Mouse (Mus musculus): ENCODE measurements around the gene Ntf5. TPM values are rescaled to one million over a fixed set of nuclear protein-coding genes. Genes with fewer than 3 reads are reported as not detected.

Ntf5 gene
- polyA plus RNA-seq, 1 experiment from 2014 or later: 2.0 TPM

DNA sequence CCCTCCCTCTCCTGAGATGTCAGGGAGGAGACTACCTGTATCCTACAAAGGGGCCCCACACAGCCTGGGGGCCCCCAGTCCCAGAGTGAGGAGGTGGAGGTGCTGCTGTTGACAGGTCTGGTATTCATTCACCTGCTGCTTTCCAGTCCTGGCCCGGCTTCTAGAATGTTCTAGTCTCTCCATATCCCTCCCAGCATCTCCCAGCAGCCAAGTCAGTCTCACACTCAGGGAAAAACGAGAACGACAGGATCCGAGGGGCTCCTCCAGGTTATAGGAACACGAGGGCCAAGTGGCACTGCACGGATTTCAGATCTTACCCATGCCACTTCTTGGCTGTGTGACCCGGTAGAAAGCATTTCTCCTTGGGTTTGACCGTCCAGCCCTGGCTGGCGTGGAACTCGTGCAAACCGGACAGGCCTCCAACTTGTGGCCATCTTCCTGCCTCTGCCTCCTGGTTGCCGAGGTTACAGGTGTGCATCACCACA lies 1.3 kb downstream of the Ntf5 start:
- Histone ChIP-seq H3K27me3 (replicated peaks; ENCODE audit: control insufficient read depth, insufficient read depth, low read length) (peaks cover 66% of the 10 kb centered on the region), H3K9me3 (ENCODE audit: control insufficient read depth) (no peaks in the 10 kb centered on the region), H3K4me1 (replicated peaks; ENCODE audit: control insufficient read depth, insufficient read depth, low read length) (peaks cover 14% of the 10 kb centered on the region; the same call in 1 of the 2 replicates), H3K4me2 (replicated peaks; ENCODE audit: low read depth) (0 out of 2 replicates have a peak overlapping the region, but pooled peaks have one; percentile 52), H3K9ac (ENCODE audit: low read depth, low read length) (no peak overlapping the region), H3K4me3 (ENCODE audit: low read depth, low read length) (no peak overlapping the region), H3K27ac (ENCODE audit: low read depth, low read length) (no peak overlapping the region), H3K36me3 (ENCODE audit: control insufficient read depth, insufficient read depth) (no peaks in the 10 kb centered on the region)
- TF ChIP-seq CTCF (IDR thresholded peaks at IDR 0.05; ENCODE audit: low read depth): no peak
- no peak for ATAC-seq
- WGBS: 52% methylated on average over 12 of the region's 12 CpGs

DNA sequence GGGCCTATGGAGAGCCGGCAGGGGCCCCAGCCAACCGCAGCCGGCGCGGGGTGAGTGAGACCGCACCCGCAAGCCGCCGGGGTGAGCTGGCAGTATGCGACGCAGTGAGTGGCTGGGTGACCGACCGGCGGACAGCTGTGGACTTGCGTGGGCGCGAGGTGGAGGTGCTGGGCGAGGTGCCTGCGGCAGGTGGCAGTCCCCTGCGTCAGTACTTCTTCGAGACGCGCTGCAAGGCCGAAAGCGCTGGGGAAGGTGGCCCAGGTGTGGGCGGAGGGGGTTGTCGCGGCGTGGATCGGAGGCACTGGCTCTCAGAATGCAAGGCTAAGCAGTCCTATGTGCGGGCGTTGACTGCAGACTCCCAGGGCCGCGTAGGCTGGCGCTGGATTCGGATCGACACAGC lies 2.1 kb downstream of the Ntf5 start:
- H3K4me3 ChIP-seq (ENCODE audit: low read depth, low read length): peak overlapping the region; percentile 11; the same call in 1 of the 2 replicates
- TF ChIP-seq CTCF (IDR thresholded peaks at IDR 0.05; ENCODE audit: low read depth): no peak
- no peak overlapping the region for H3K9ac ChIP-seq (ENCODE audit: low read depth, low read length)
- WGBS: 25% methylated on average over 37 of the region's 37 CpGs
- H3K27ac ChIP-seq (ENCODE audit: low read depth, low read length): no peak overlapping the region
- no peak for ATAC-seq
- 0 out of 2 replicates have a peak, but pooled peaks cover under 1% of the 10 kb centered on the region for H3K36me3 ChIP-seq (ENCODE audit: control insufficient read depth, insufficient read depth)
- H3K4me1 ChIP-seq (replicated peaks; ENCODE audit: control insufficient read depth, insufficient read depth, low read length): peaks cover 14% of the 10 kb centered on the region; the same call in 1 of the 2 replicates
- peak overlapping the region; percentile 52 for H3K4me2 ChIP-seq (replicated peaks; ENCODE audit: low read depth)
- H3K9me3 ChIP-seq (ENCODE audit: control insufficient read depth): no peaks in the 10 kb centered on the region
- peaks cover 59% of the 10 kb centered on the region for H3K27me3 ChIP-seq (replicated peaks; ENCODE audit: control insufficient read depth, insufficient read depth, low read length)

DNA sequence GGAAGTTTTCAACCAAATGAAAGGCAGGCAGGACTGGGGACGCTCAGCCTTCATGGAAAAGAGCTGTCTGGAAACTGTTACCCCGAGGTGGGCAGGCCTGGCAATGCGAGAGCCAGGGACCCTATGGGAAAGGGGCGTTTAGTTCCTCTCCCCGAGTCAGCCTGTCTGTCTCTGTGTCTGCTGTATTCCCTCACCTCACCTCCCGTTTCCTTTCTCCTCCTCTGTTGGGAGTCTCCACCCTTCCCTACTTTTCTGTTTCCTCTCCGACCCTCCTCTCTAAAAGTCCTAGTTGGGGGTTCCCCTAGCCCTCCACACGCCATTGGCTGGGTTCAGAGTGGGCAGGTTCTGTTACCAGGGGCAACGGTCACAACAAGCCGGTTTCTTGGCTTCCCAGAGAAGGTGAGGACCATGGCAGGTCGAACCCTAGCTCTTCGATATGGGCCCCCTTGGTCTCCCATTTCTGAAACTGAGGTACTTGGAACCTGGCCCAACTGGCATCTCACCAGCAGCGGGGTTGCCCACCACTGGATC lies 4.5 kb downstream of the Ntf5 start:
- no peak for TF ChIP-seq CTCF (IDR thresholded peaks at IDR 0.05; ENCODE audit: low read depth)
- ATAC-seq: no peak
- Histone ChIP-seq H3K9ac (ENCODE audit: low read depth, low read length) (no peak overlapping the region), H3K4me2 (replicated peaks; ENCODE audit: low read depth) (no peak overlapping the region), H3K27ac (ENCODE audit: low read depth, low read length) (no peak overlapping the region), H3K9me3 (ENCODE audit: control insufficient read depth) (no peaks in the 10 kb centered on the region), H3K4me1 (replicated peaks; ENCODE audit: control insufficient read depth, insufficient read depth, low read length) (peaks cover 14% of the 10 kb centered on the region; the same call in 1 of the 2 replicates), H3K4me3 (ENCODE audit: low read depth, low read length) (no peak overlapping the region), H3K27me3 (replicated peaks; ENCODE audit: control insufficient read depth, insufficient read depth, low read length) (peaks cover 46% of the 10 kb centered on the region), H3K36me3 (ENCODE audit: control insufficient read depth, insufficient read depth) (peaks cover 23% of the 10 kb centered on the region)
- WGBS: 14% methylated on average over 13 of the region's 13 CpGs

GRCm38 (mm10) chr7:45419859-45420614 lies 6.5 kb downstream of the Ntf5 start:
- Histone ChIP-seq H3K4me1 (replicated peaks; ENCODE audit: control insufficient read depth, insufficient read depth, low read length) (0 out of 2 replicates have a peak, but pooled peaks cover 3% of the 10 kb centered on the region), H3K27ac (ENCODE audit: low read depth, low read length) (no peak overlapping the region), H3K36me3 (ENCODE audit: control insufficient read depth, insufficient read depth) (peaks cover 43% of the 10 kb centered on the region), H3K9me3 (ENCODE audit: control insufficient read depth) (no peaks in the 10 kb centered on the region), H3K4me3 (ENCODE audit: low read depth, low read length) (no peak overlapping the region), H3K4me2 (replicated peaks; ENCODE audit: low read depth) (no peak overlapping the region), H3K9ac (ENCODE audit: low read depth, low read length) (no peak overlapping the region), H3K27me3 (replicated peaks; ENCODE audit: control insufficient read depth, insufficient read depth, low read length) (peaks cover 27% of the 10 kb centered on the region)
- TF ChIP-seq CTCF (IDR thresholded peaks at IDR 0.05; ENCODE audit: low read depth): no peak
- ATAC-seq: no peak
- 10% methylated on average over 27 of the region's 27 CpGs for WGBS

GRCm38 (mm10) chr7:45420615-45420919 lies 7.1 kb downstream of the Ntf5 start, which contains the start of gene Lhb:
Gene Lhb (plus strand): TSS chr7:45420820.
- no peak for TF ChIP-seq CTCF (IDR thresholded peaks at IDR 0.05; ENCODE audit: low read depth)
- ATAC-seq: no peak
- Histone ChIP-seq H3K27ac (ENCODE audit: low read depth, low read length) (no peak within 1 kb of the TSS; the same call in 1 of the 2 replicates), H3K4me2 (replicated peaks; ENCODE audit: low read depth) (no peak within 1 kb of the TSS), H3K4me1 (replicated peaks; ENCODE audit: control insufficient read depth, insufficient read depth, low read length) (0 out of 2 replicates have a peak, but pooled peaks cover under 1% of the 10 kb centered on the region), H3K36me3 (ENCODE audit: control insufficient read depth, insufficient read depth) (peaks cover 49% of the 10 kb centered on the region), H3K9me3 (ENCODE audit: control insufficient read depth) (no peaks in the 10 kb centered on the region), H3K9ac (ENCODE audit: low read depth, low read length) (no peak within 1 kb of the TSS), H3K4me3 (ENCODE audit: low read depth, low read length) (no peak within 1 kb of the TSS), H3K27me3 (replicated peaks; ENCODE audit: control insufficient read depth, insufficient read depth, low read length) (peaks cover 22% of the 10 kb centered on the region)
- WGBS: 42% methylated on average over 6 of the region's 6 CpGs

DNA sequence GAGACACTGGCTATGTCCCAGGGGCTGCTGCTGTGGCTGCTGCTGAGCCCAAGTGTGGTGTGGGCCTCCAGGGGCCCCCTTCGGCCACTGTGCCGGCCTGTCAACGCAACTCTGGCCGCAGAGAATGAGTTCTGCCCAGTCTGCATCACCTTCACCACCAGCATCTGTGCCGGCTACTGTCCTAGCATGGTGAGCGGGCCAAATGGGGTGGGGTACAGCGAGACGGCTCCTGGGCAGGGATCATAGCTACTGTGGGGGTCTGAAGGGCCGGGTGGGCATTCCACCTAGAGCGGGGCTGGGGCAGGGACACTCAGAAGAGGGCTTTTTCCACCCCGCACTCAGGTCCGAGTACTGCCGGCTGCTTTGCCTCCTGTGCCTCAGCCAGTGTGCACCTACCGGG lies 7.7 kb downstream of the Ntf5 start:
- 93% methylated on average over 14 of the region's 14 CpGs for WGBS
- H3K4me3 ChIP-seq (ENCODE audit: low read depth, low read length): no peak overlapping the region
- H3K36me3 ChIP-seq (ENCODE audit: control insufficient read depth, insufficient read depth): peaks cover 54% of the 10 kb centered on the region
- H3K4me2 ChIP-seq (replicated peaks; ENCODE audit: low read depth): no peak overlapping the region
- peaks cover 16% of the 10 kb centered on the region; the same call in 1 of the 2 replicates for H3K27me3 ChIP-seq (replicated peaks; ENCODE audit: control insufficient read depth, insufficient read depth, low read length)
- H3K27ac ChIP-seq (ENCODE audit: low read depth, low read length): no peak overlapping the region
- no peak for TF ChIP-seq CTCF (IDR thresholded peaks at IDR 0.05; ENCODE audit: low read depth)
- no peaks in the 10 kb centered on the region for H3K9me3 ChIP-seq (ENCODE audit: control insufficient read depth)
- no peak overlapping the region for H3K9ac ChIP-seq (ENCODE audit: low read depth, low read length)
- H3K4me1 ChIP-seq (replicated peaks; ENCODE audit: control insufficient read depth, insufficient read depth, low read length): no peaks in the 10 kb centered on the region
- ATAC-seq: no peak
